ENCODE assay signal across 27 mouse cellular contexts in the genomic region with DNA sequence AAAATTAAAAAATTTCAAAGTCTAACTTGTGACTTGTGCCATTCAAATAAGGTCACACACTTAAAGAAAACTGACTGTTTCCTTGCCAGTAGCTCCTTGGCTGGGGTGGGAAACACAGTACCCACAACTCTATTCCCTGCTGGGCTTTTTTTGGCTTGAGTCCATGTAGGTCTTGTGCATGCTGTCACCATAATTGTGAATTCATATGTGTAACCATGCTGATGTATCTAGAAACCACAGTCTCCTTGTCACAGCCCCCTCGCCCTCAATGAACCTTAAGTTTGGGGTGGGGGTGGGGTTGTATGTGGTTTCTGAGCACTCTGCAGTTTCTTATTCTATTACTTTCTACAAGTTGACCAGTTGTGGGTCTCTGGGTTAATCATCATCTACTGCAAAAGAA. TPM values are rescaled to one million over a fixed set of nuclear protein-coding genes. Genes with fewer than 3 reads are reported as not detected.
DNase-seq lines count a peak whose midpoint lies in the region; ATAC-seq and TF ChIP-seq lines count a peak whose summit lies in the region.
"Had no signal": no experiment of that assay in that cellular context is flagged by ENCODE, and none has a peak within 500 bp of the region (broad histone marks: within the 10 kb centered on the region; RNA-seq: fewer than 3 reads in every experiment).

No protein-coding gene starts in this region.

- no peaks in the 10 kb centered on the region for H3K27me3 ChIP-seq in kidney, adult 2 months (replicated peaks; ENCODE audit: control insufficient read depth, insufficient read depth, low read length)
- no peaks in the 10 kb centered on the region for H3K27me3 ChIP-seq in megakaryocyte, embryonic 14.5 days (replicated peaks)
- no peaks in the 10 kb centered on the region for H3K27me3 ChIP-seq in forebrain, embryonic 15.5 days
- H3K27me3 ChIP-seq: embryonic facial prominence, embryonic 12.5 days; hindbrain, embryonic 12.5 days; Patski had no signal

- TF ChIP-seq POLR2A in kidney, adult 2 months (IDR thresholded peaks at IDR 0.05; ENCODE audit: low read depth, low read length), result no peak

- no peak overlapping the region for H3K4me3 ChIP-seq in kidney, adult 2 months (ENCODE audit: insufficient read depth, low read depth, low read length)
- peak overlapping the region; percentile 46 for H3K4me3 ChIP-seq in megakaryocyte, embryonic 14.5 days (replicated peaks)
- no peak overlapping the region for H3K4me3 ChIP-seq in forebrain, embryonic 15.5 days
- H3K4me3 ChIP-seq: embryonic facial prominence, embryonic 12.5 days; heart, embryonic 10.5 days; hindbrain, embryonic 12.5 days had no signal

- DNase-seq in kidney, adult 2 months, result peak; percentile 40
- DNase-seq in kidney, adult 11 months, result no peak
- peak; percentile 51 for DNase-seq in 416B (ENCODE audit: low read depth)
- peak; percentile 47 for DNase-seq in CD4-positive helper T cell, adult 2 months (ENCODE audit: low read depth, low spot score)
- DNase-seq in spleen, postnatal 10 days (ENCODE audit: low spot score in 2 of 2), result no peak
- DNase-seq: adrenal gland, postnatal 14 days; B cell, adult 2 months; cerebellum, adult 18-20 months; gastrocnemius, postnatal 10 days; heart, adult 18-20 months; heart, postnatal 10 days; heart, postnatal 4 days had no signal

- no peak for TF ChIP-seq CTCF in kidney, adult 2 months (conservative IDR thresholded peaks at IDR 0.05; ENCODE audit: insufficient read depth, insufficient read length, low read depth, low read length)

- ATAC-seq in megakaryocyte, adult 5-6 weeks (ENCODE audit: poor library complexity, severe bottlenecking), result no peak
- ATAC-seq in forebrain, embryonic 15.5 days (replicated peaks), result no peak
- ATAC-seq: activated CD4-positive, CD25-positive, alpha-beta regulatory T cell, adult 4 months; forebrain, embryonic 16.5 days; Patski had no signal

- no peak overlapping the region for H3K9ac ChIP-seq in forebrain, embryonic 15.5 days (replicated peaks)
- H3K9ac ChIP-seq: embryonic facial prominence, embryonic 12.5 days; hindbrain, embryonic 12.5 days had no signal

- no peak overlapping the region for H3K4me2 ChIP-seq in forebrain, embryonic 15.5 days (replicated peaks)
- H3K4me2 ChIP-seq: embryonic facial prominence, embryonic 12.5 days; hindbrain, embryonic 12.5 days had no signal

- no peak overlapping the region for H3K27ac ChIP-seq in kidney, adult 2 months (ENCODE audit: insufficient read depth, low read depth, low read length)
- no peak overlapping the region for H3K27ac ChIP-seq in forebrain, embryonic 15.5 days (replicated peaks)
- H3K27ac ChIP-seq: embryonic facial prominence, embryonic 12.5 days; heart, embryonic 10.5 days; hindbrain, embryonic 12.5 days had no signal

- WGBS in kidney, adult 2 months, result 70% methylated on average over 1 of the region's 1 CpGs
- 80% methylated on average over 1 of the region's 1 CpGs for WGBS in forebrain, embryonic 15.5 days

- H3K36me3 ChIP-seq in kidney, adult 2 months (ENCODE audit: control insufficient read depth, insufficient read depth, low read length), result no peaks in the 10 kb centered on the region
- H3K36me3 ChIP-seq in megakaryocyte, embryonic 14.5 days (replicated peaks; ENCODE audit: low read length), result peaks cover 75% of the 10 kb centered on the region
- H3K36me3 ChIP-seq in forebrain, embryonic 15.5 days, result no peaks in the 10 kb centered on the region
- H3K36me3 ChIP-seq: embryonic facial prominence, embryonic 12.5 days; hindbrain, embryonic 12.5 days had no signal

- H3K9me3 ChIP-seq in megakaryocyte, embryonic 14.5 days, result no peaks in the 10 kb centered on the region
- H3K9me3 ChIP-seq in forebrain, embryonic 15.5 days, result no peaks in the 10 kb centered on the region
- H3K9me3 ChIP-seq: embryonic facial prominence, embryonic 12.5 days; heart, embryonic 10.5 days; hindbrain, embryonic 12.5 days had no signal

- peaks cover 50% of the 10 kb centered on the region for H3K4me1 ChIP-seq in kidney, adult 2 months (ENCODE audit: control insufficient read depth, insufficient read depth, low read length)
- peaks cover 98% of the 10 kb centered on the region for H3K4me1 ChIP-seq in megakaryocyte, embryonic 14.5 days
- H3K4me1 ChIP-seq in forebrain, embryonic 15.5 days, result peaks cover 8% of the 10 kb centered on the region

RNA-seq across cellular contexts. Expression of gene 4930544D05Rik, which starts 23.9 kb away (rescaled TPM):
- 0.29 TPM in 1 of 2 replicates, not detected in the other for polyA plus RNA-seq in kidney, adult 2 months (2012; rRNA removed)
- polyA plus RNA-seq in megakaryocyte, embryonic 14.5 days (2012; ENCODE audit: insufficient read depth, low replicate concordance), result not detected in 2 replicates
- not detected in 2 replicates for total RNA-seq in megakaryocyte, adult 5-6 weeks (2015)
- not detected in 2 replicates for total RNA-seq in megakaryocyte, adult 5-6 weeks (2017)
- polyA plus RNA-seq in forebrain, embryonic 15.5 days (2015; fragmentation: Nextera tagmentation; extraction: Ambion mirVana), result not detected in 2 replicates
- total RNA-seq: adrenal gland, adult 18-20 months; adrenal gland, postnatal 14 days; gastrocnemius, postnatal 10 days; gastrocnemius, postnatal 4 days; heart, adult 18-20 months; heart, postnatal 10 days; heart, postnatal 4 days had no signal
- polyA plus RNA-seq: activated CD4-positive, CD25-positive, alpha-beta regulatory T cell, adult 4 months; cortical plate, adult 2 months; embryonic facial prominence, embryonic 12.5 days; forebrain, embryonic 11.5 days; forebrain, embryonic 16.5 days; frontal cortex, adult 2 months; heart, embryonic 10.5 days; heart, embryonic 14.5 days; hindbrain, embryonic 12.5 days; Patski had no signal

RNA-seq across cellular contexts. Expression of gene Chrne, which starts 27.3 kb away (rescaled TPM):
- 0.86 and 1.0 TPM in 2 replicates for polyA plus RNA-seq in kidney, adult 2 months (2012; rRNA removed)
- 0.83 TPM in 1 of 2 replicates, not detected in the other for polyA plus RNA-seq in megakaryocyte, embryonic 14.5 days (2012; ENCODE audit: insufficient read depth, low replicate concordance)
- 0.36 TPM in 1 of 2 replicates, not detected in the other for total RNA-seq in megakaryocyte, adult 5-6 weeks (2015)
- 0.41 and 1.2 TPM in 2 replicates for total RNA-seq in megakaryocyte, adult 5-6 weeks (2017)
- 0.34 TPM in 1 of 2 replicates, not detected in the other for polyA plus RNA-seq in forebrain, embryonic 15.5 days (2015; fragmentation: Nextera tagmentation; extraction: Ambion mirVana)
- total RNA-seq: adrenal gland, postnatal 14 days; heart, adult 18-20 months; heart, postnatal 10 days; heart, postnatal 4 days had no signal
- polyA plus RNA-seq: embryonic facial prominence, embryonic 12.5 days; forebrain, embryonic 11.5 days; heart, embryonic 10.5 days; heart, embryonic 14.5 days; hindbrain, embryonic 12.5 days; Patski had no signal

RNA-seq across cellular contexts. Expression of gene Mink1, which starts 29.1 kb away (rescaled TPM):
- polyA plus RNA-seq in kidney, adult 2 months (2012; rRNA removed), result 73.1 and 91.8 TPM in 2 replicates
- 122 and 129 TPM in 2 replicates for polyA plus RNA-seq in megakaryocyte, embryonic 14.5 days (2012; ENCODE audit: insufficient read depth, low replicate concordance)
- total RNA-seq in megakaryocyte, adult 5-6 weeks (2015), result 20.6 and 21.3 TPM in 2 replicates
- 12.7 and 17.5 TPM in 2 replicates for total RNA-seq in megakaryocyte, adult 5-6 weeks (2017)
- 14.3 and 15.6 TPM in 2 replicates for polyA plus RNA-seq in forebrain, embryonic 15.5 days (2015; fragmentation: Nextera tagmentation; extraction: Ambion mirVana)

RNA-seq across cellular contexts. Expression of gene Gp1ba, which starts 47.2 kb away (rescaled TPM):
- polyA plus RNA-seq in kidney, adult 2 months (2012; rRNA removed), result 0.03 TPM in 1 of 2 replicates, not detected in the other
- polyA plus RNA-seq in megakaryocyte, embryonic 14.5 days (2012; ENCODE audit: insufficient read depth, low replicate concordance), result 898 and 1,061 TPM in 2 replicates
- total RNA-seq in megakaryocyte, adult 5-6 weeks (2015), result 0.20 and 0.23 TPM in 2 replicates
- 0.04 TPM in 1 of 2 replicates, not detected in the other for total RNA-seq in megakaryocyte, adult 5-6 weeks (2017)
- polyA plus RNA-seq in forebrain, embryonic 15.5 days (2015; fragmentation: Nextera tagmentation; extraction: Ambion mirVana), result 0.08 and 0.24 TPM in 2 replicates
- polyA plus RNA-seq: cortical plate, adult 2 months; frontal cortex, adult 2 months had no signal

RNA-seq across cellular contexts. Expression of gene Pld2, which starts 51.9 kb away (rescaled TPM):
- 16.6 and 18.0 TPM in 2 replicates for polyA plus RNA-seq in kidney, adult 2 months (2012; rRNA removed)
- polyA plus RNA-seq in megakaryocyte, embryonic 14.5 days (2012; ENCODE audit: insufficient read depth, low replicate concordance), result 1.1 TPM in 1 of 2 replicates, not detected in the other
- 6.3 and 6.5 TPM in 2 replicates for total RNA-seq in megakaryocyte, adult 5-6 weeks (2015)
- 7.3 and 11.1 TPM in 2 replicates for total RNA-seq in megakaryocyte, adult 5-6 weeks (2017)
- polyA plus RNA-seq in forebrain, embryonic 15.5 days (2015; fragmentation: Nextera tagmentation; extraction: Ambion mirVana), result 7.0 and 8.2 TPM in 2 replicates

Comparison
In these comparisons a context has a peak if more than half of its experiments do, and no peak if none do; other contexts are left out.
1. DNase-seq: peak in kidney, adult 2 months (single experiment), 416B (single experiment) and CD4-positive helper T cell, adult 2 months (single experiment); none in kidney, adult 11 months (single experiment) and spleen, postnatal 10 days (0 of 2).